Mouse (Mus musculus): Measurements from ENCODE around the gene Pank4. TPM values are rescaled to one million over a fixed set of nuclear protein-coding genes. Genes with fewer than 3 reads are reported as not detected.
A peak's percentile ranks its signal among the peaks of the same experiment; 100 is the strongest.

Pank4 gene
- total and polyA plus RNA-seq, 3 experiments, result 22.4 to 34.7 (median 27.6) TPM

DNA sequence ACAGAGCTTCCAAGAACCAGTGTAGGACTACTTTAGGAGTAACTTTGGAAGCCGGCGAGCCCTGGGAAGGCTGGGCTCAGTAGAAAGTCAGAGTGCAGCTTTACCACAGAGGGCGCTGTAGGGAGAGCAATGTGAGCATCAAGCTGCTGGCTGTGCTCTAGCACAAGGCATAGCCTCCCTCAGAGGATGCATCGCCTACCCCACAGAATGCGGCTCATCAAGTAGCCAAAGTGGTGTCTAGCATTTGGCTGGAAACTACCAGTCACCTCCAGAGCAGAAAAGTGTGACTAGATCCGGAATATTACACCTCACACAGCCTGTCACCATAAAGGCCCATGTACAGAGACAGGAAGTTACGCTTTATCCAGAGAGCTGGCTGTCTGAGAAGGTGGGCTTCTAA is 28.1 kb upstream of the Pank4 start:
- Histone ChIP-seq H3K36me3 (replicated peaks in 1 of 2; ENCODE audit: control insufficient read depth in 1 of 2, insufficient read depth in 1 of 2, low read length in 1 of 2) (no peaks in the 10 kb centered on the region), H3K4me3 (replicated peaks in 1 of 3; ENCODE audit: low read depth in 2 of 3, low read length in 2 of 3, poor library complexity in 1 of 3) (no peak overlapping the region), H3K79me2 (replicated peaks; ENCODE audit: control insufficient read depth, extremely low read depth, insufficient read depth, poor library complexity, severe bottlenecking) (no peaks in the 10 kb centered on the region), H3K27ac (ENCODE audit: insufficient read depth, low read depth) (no peak overlapping the region), H3K4me2 (ENCODE audit: insufficient read depth, low read depth, poor library complexity, severe bottlenecking) (no peak overlapping the region), H3K27me3 (replicated peaks) (no peaks in the 10 kb centered on the region), H3K9me3 (replicated peaks; ENCODE audit: low read length) (no peaks in the 10 kb centered on the region), H3K4me1 (ENCODE audit: control insufficient read depth in 1 of 2, insufficient read depth in 2 of 2) (peaks cover 28 to 60% of the 10 kb centered on the region in 2 experiments), H3K9ac (ENCODE audit: insufficient read depth, low read depth) (no peak overlapping the region)
- dilution Hi-C loops (cut with MboI; ENCODE audit: extremely low pct_ligation_motif_present, extremely low pct_unique_long_range_greater_than_20kb, low sequenced_read_pairs), result no loop called here
- in situ Hi-C loops (cut with MboI; ENCODE audit: low pct_ligation_motif_present, low pct_unique_long_range_greater_than_20kb, low sequenced_read_pairs), result loop anchor here (25.0 kb wide), 1 partner anchor 798 kb away; the partner anchor contains the start of genes Trp73 and Wrap73
- TF ChIP-seq E2F4 (IDR thresholded peaks at IDR 0.05; ENCODE audit: insufficient replicate concordance, low read depth, low read length) (no peak), CTCF (conservative IDR thresholded peaks at IDR 0.05 in 1 of 2, IDR thresholded peaks at IDR 0.05 in 1 of 2; ENCODE audit: low read depth in 2 of 2, low read length in 2 of 2) (peak in 1 of 2 experiments; percentile 52; a peak in 2 of 4 replicates), MAFK (IDR thresholded peaks at IDR 0.05; ENCODE audit: insufficient replicate concordance, low read length) (no peak)
- no peak for DNase-seq (ENCODE audit: extremely low read depth)

DNA sequence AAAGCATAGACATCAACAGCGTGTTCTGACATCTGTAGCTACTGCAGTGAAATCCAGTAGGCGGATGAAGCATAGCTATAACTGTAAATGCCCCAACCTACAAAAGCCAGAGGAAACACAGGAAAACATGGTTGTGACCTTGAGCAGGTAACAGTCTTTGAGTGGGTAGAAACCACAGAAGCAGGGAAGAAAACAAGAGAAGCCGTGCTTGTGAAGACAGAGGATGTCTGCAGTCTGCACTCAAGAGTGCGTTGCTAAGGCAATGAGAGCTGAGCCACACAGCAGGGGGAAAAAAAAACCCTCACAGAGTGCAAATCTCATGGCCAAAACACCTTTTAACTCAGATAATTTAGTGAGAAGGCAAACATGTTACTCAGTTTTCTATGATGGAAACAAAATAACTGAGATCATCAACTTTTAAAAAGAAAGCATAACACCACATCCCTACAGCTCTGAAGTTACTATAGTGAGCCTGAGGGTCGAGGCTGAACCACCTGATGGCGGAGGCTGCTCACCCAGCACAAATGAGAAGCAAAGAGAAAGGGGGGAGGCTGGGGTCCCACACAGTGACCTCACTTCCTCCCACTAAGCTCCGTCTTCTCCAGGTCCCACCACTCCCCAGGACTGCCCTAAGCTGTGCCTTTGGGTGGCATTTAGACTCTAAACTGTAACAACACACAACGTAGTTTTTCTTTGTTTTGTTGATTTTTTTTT is 27.2 kb upstream of the Pank4 start:
- Histone ChIP-seq H3K4me3 (replicated peaks in 1 of 3; ENCODE audit: low read depth in 2 of 3, low read length in 2 of 3, poor library complexity in 1 of 3) (no peak overlapping the region), H3K9ac (ENCODE audit: insufficient read depth, low read depth) (no peak overlapping the region), H3K4me2 (ENCODE audit: insufficient read depth, low read depth, poor library complexity, severe bottlenecking) (no peak overlapping the region), H3K9me3 (replicated peaks; ENCODE audit: low read length) (peaks cover 3% of the 10 kb centered on the region), H3K27ac (ENCODE audit: insufficient read depth, low read depth) (no peak overlapping the region), H3K4me1 (ENCODE audit: control insufficient read depth in 1 of 2, insufficient read depth in 2 of 2) (peaks cover 28 to 62% of the 10 kb centered on the region in 2 experiments), H3K27me3 (replicated peaks) (no peaks in the 10 kb centered on the region), H3K36me3 (replicated peaks in 1 of 2; ENCODE audit: control insufficient read depth in 1 of 2, insufficient read depth in 1 of 2, low read length in 1 of 2) (no peaks in the 10 kb centered on the region), H3K79me2 (replicated peaks; ENCODE audit: control insufficient read depth, extremely low read depth, insufficient read depth, poor library complexity, severe bottlenecking) (no peaks in the 10 kb centered on the region)
- in situ Hi-C loops (cut with MboI; ENCODE audit: low pct_ligation_motif_present, low pct_unique_long_range_greater_than_20kb, low sequenced_read_pairs), result loop anchor here (25.0 kb wide), 1 partner anchor 799 kb away; the partner anchor contains the start of genes Trp73 and Wrap73
- DNase-seq (ENCODE audit: extremely low read depth), result no peak
- dilution Hi-C loops (cut with MboI; ENCODE audit: extremely low pct_ligation_motif_present, extremely low pct_unique_long_range_greater_than_20kb, low sequenced_read_pairs), result no loop called here
- no peak for TF ChIP-seq E2F4 (IDR thresholded peaks at IDR 0.05; ENCODE audit: insufficient replicate concordance, low read depth, low read length)
- TF ChIP-seq BHLHE40 (IDR thresholded peaks at IDR 0.05; ENCODE audit: low read depth, low read length), result no peak
- no peak for TF ChIP-seq SMC3 (IDR thresholded peaks at IDR 0.05; ENCODE audit: low read depth, low read length)
- TF ChIP-seq USF1 (IDR thresholded peaks at IDR 0.05; ENCODE audit: low read depth, low read length), result no peak
- no peak for TF ChIP-seq ZNF384 (IDR thresholded peaks at IDR 0.05; ENCODE audit: low read depth, low read length)
- no peak for TF ChIP-seq ZMIZ1 (IDR thresholded peaks at IDR 0.05; ENCODE audit: low read depth, low read length)
- TF ChIP-seq CHD1 (IDR thresholded peaks at IDR 0.05; ENCODE audit: low read depth, low read length), result no peak
- no peak for TF ChIP-seq MAZ (IDR thresholded peaks at IDR 0.05; ENCODE audit: low read depth, low read length)
- no peak for TF ChIP-seq JUN (IDR thresholded peaks at IDR 0.05; ENCODE audit: insufficient read depth, low read depth, low read length)
- TF ChIP-seq POLR2AphosphoS2 (IDR thresholded peaks at IDR 0.05; ENCODE audit: low read depth, low read length), result no peak
- TF ChIP-seq ELF1 (IDR thresholded peaks at IDR 0.05; ENCODE audit: low read depth, low read length), result no peak
- no peak for TF ChIP-seq GABPA (IDR thresholded peaks at IDR 0.05; ENCODE audit: insufficient replicate concordance, low read depth, low read length)
- no peak for TF ChIP-seq TBP (conservative IDR thresholded peaks at IDR 0.05; ENCODE audit: low read depth, low read length)
- no peak for TF ChIP-seq USF2 (conservative IDR thresholded peaks at IDR 0.05; ENCODE audit: low read depth, low read length)
- TF ChIP-seq RCOR1 (conservative IDR thresholded peaks at IDR 0.05; ENCODE audit: low read depth, low read length), result no peak
- TF ChIP-seq SIN3A (IDR thresholded peaks at IDR 0.05; ENCODE audit: low read length), result no peak
- no peak for TF ChIP-seq HCFC1 (IDR thresholded peaks at IDR 0.05; ENCODE audit: low read depth, low read length)
